In genomic region chr17:32528408-32529337, GRCm38 (mm10) we compare ENCODE assay signal across 8 mouse cellular contexts. TPM values are rescaled to one million over a fixed set of nuclear protein-coding genes. Genes with fewer than 3 reads are reported as not detected.
A peak's percentile ranks its signal among the peaks of the same experiment; 100 is the strongest.
DNase-seq lines count a peak whose midpoint lies in the region; ATAC-seq and TF ChIP-seq lines count a peak whose summit lies in the region.

No protein-coding gene starts in this region.

- H3K4me2 ChIP-seq in hindbrain, embryonic 12.5 days (replicated peaks), result peak overlapping the region; percentile 50

- peak; percentile 13 for DNase-seq in Patski (ENCODE audit: low read depth, low spot score)
- DNase-seq in cerebellum, postnatal 10 days, result peak; percentile 95 to 96
- peak; percentile 65 to 82 for DNase-seq in frontal cortex, postnatal 10 days (ENCODE audit: low spot score in 2 of 2)
- DNase-seq in layer of hippocampus, postnatal 14 days (ENCODE audit: low spot score in 2 of 2), result peak; percentile 79 to 89
- peak; percentile 94 for DNase-seq in lung, postnatal 10 days
- peak; percentile 73 for DNase-seq in ovary, postnatal 14 days (ENCODE audit: low spot score)
- DNase-seq in thymus, postnatal 14 days, result peak; percentile 93

- peaks cover 14% of the 10 kb centered on the region for H3K36me3 ChIP-seq in hindbrain, embryonic 12.5 days

- peak overlapping the region; percentile 45; the same call in 1 of the 2 replicates for H3K9ac ChIP-seq in hindbrain, embryonic 12.5 days

- peaks cover 11% of the 10 kb centered on the region for H3K27me3 ChIP-seq in Patski
- H3K27me3 ChIP-seq in hindbrain, embryonic 12.5 days, result no peaks in the 10 kb centered on the region

- in situ Hi-C loops in Patski (cut with MboI; ENCODE audit: low pct_unique_long_range_greater_than_20kb), result loop anchor here (5.0 kb wide), 1 partner anchor 154 kb away; no protein-coding TSS in a partner anchor

- POLR2A ChIA-PET in Patski (lab: Charles Lee), result interaction anchor here (0.6 kb wide), 1 partner anchor 110 kb away, joined by 3 read pairs; no protein-coding TSS in a partner anchor

- WGBS in hindbrain, embryonic 12.5 days, result 16% methylated on average over 26 of the region's 26 CpGs

- TF ChIP-seq CTCF in Patski (IDR thresholded peaks at IDR 0.05), result peak; percentile 81

- peak; percentile 91 for ATAC-seq in Patski
- peak; percentile 48; the same call in 1 of the 2 replicates for ATAC-seq in hindbrain, embryonic 12.5 days (ENCODE audit: low FRiP score)

- CTCF ChIA-PET in Patski (lab: Charles Lee), result interaction anchor here (0.8 to 1.1 kb wide), 4 partner anchors 9 to 177 kb away, joined by 3 read pairs; no protein-coding TSS in a partner anchor

- H3K4me1 ChIP-seq in hindbrain, embryonic 12.5 days, result peaks cover 5% of the 10 kb centered on the region; the same call in 1 of the 2 replicates

- no peaks in the 10 kb centered on the region for H3K9me3 ChIP-seq in hindbrain, embryonic 12.5 days (replicated peaks)

- H3K27ac ChIP-seq in hindbrain, embryonic 12.5 days, result no peak overlapping the region

- H3K4me3 ChIP-seq in hindbrain, embryonic 12.5 days, result peak overlapping the region; percentile 21

RNA-seq across cellular contexts. Expression of gene Cyp4f16, which starts 7.7 kb away (rescaled TPM):
- polyA plus RNA-seq in Patski (2021), result 20.9 TPM
- polyA plus RNA-seq in hindbrain, embryonic 12.5 days (2016; fragmentation: Nextera tagmentation; extraction: Ambion mirVana), result 21.9 and 25.8 TPM in 2 replicates
- total RNA-seq in layer of hippocampus, postnatal 14 days (2021), result 1 to 10 TPM; 6.0 to 7.7 TPM

RNA-seq across cellular contexts. Expression of gene Cyp4f17, which starts 22.8 kb away (rescaled TPM):
- polyA plus RNA-seq in Patski (2021), result 0.30 TPM
- polyA plus RNA-seq in hindbrain, embryonic 12.5 days (2016; fragmentation: Nextera tagmentation; extraction: Ambion mirVana), result 11.7 and 13.3 TPM in 2 replicates
- 1 to 10 TPM; 3.9 to 6.5 TPM for total RNA-seq in layer of hippocampus, postnatal 14 days (2021)

Comparison
In these comparisons a context has a peak if more than half of its experiments do, and no peak if none do; other contexts are left out.
1. DNase-seq: peak in every context shown above with its lines; median percentile 96 in cerebellum, postnatal 10 days; 94 in lung, postnatal 10 days; 93 in thymus, postnatal 14 days; 84 in layer of hippocampus, postnatal 14 days; 74 in frontal cortex, postnatal 10 days; 73 in ovary, postnatal 14 days; 13 in Patski.